Mouse (Mus musculus): Measurements from ENCODE around the gene Selenoo. TPM values are rescaled to one million over a fixed set of nuclear protein-coding genes. Genes with fewer than 3 reads are reported as not detected.
A peak's percentile ranks its signal among the peaks of the same experiment; 100 is the strongest.

The Selenoo gene
- polyA plus RNA-seq, 2 experiments from 2014 or later, result 8.8 to 9.1 TPM

- ATAC-seq, result peak; percentile 74
These were observed 39.8 kb downstream of the Selenoo start, which contains the start of gene Hdac10 for GRCm38 (mm10) chr15:89128382-89129350. Hdac10 (minus strand) TSS chr15:89128700.

- no peak for ATAC-seq
These were observed 41.4 kb downstream of the Selenoo start for GRCm38 (mm10) chr15:89130245-89130644.

GRCm38 (mm10) chr15:89131316-89131715 lies 42.4 kb downstream of the Selenoo start:
- peak; percentile 83 for ATAC-seq

- no peak for ATAC-seq
These were observed 47.7 kb downstream of the Selenoo start for GRCm38 (mm10) chr15:89136461-89137155.

- ATAC-seq, result no peak
These were observed 48.6 kb downstream of the Selenoo start for GRCm38 (mm10) chr15:89137378-89138045.

GRCm38 (mm10) chr15:89138046-89138405 lies 49.1 kb downstream of the Selenoo start:
- no peak for ATAC-seq

GRCm38 (mm10) chr15:89138531-89138930 lies 49.6 kb downstream of the Selenoo start:
- ATAC-seq, result no peak

- ATAC-seq, result peak; percentile 44
These were observed 51.3 kb downstream of the Selenoo start for GRCm38 (mm10) chr15:89140048-89140658.

GRCm38 (mm10) chr15:89140659-89141252 lies 51.9 kb downstream of the Selenoo start, which contains the start of gene Mapk12:
Mapk12 (minus strand) TSS chr15:89140703.
- peak; percentile 25 for ATAC-seq

- no peak for ATAC-seq
These were observed 52.6 kb downstream of the Selenoo start for GRCm38 (mm10) chr15:89141443-89141842.

- no peak for ATAC-seq
These were observed 53.0 kb downstream of the Selenoo start for GRCm38 (mm10) chr15:89141905-89142304.

- ATAC-seq, result no peak
These were observed 54.2 kb downstream of the Selenoo start for GRCm38 (mm10) chr15:89143134-89143533.

- ATAC-seq, result no peak
These were observed 56.1 kb downstream of the Selenoo start for GRCm38 (mm10) chr15:89144965-89145364.

GRCm38 (mm10) chr15:89145813-89146350 lies 57.0 kb downstream of the Selenoo start:
- no peak for ATAC-seq

GRCm38 (mm10) chr15:89146537-89146936 lies 57.7 kb downstream of the Selenoo start:
- peak; percentile 22 for ATAC-seq

- peak; percentile 66 for ATAC-seq
These were observed 58.1 kb downstream of the Selenoo start for GRCm38 (mm10) chr15:89147024-89147423.

- no peak for ATAC-seq
These were observed 58.6 kb downstream of the Selenoo start for GRCm38 (mm10) chr15:89147456-89147855.

GRCm38 (mm10) chr15:89147895-89148294 lies 59.0 kb downstream of the Selenoo start:
- ATAC-seq, result no peak

- no peak for ATAC-seq
These were observed 59.8 kb downstream of the Selenoo start for GRCm38 (mm10) chr15:89148496-89149270.

- peak; percentile 69 for ATAC-seq
These were observed 60.6 kb downstream of the Selenoo start, which contains the start of gene Mapk11 for GRCm38 (mm10) chr15:89149271-89150040. Mapk11 (minus strand) TSS chr15:89149628.
